Mouse (Mus musculus) adrenal gland, postnatal 4 days (tissue): ENCODE results near the gene Sp1. TPM values are rescaled to one million over a fixed set of nuclear protein-coding genes. Genes with fewer than 3 reads are reported as not detected.

ENCODE experiments used
- DNase-seq, 2 experiments: peaks; one replicate each; pipeline ENCODE4 v3.0.0; 2021 to 2022; ENCODE audit warnings: low spot score in 2 of 2, mixed read lengths in 2 of 2
- long read RNA-seq, 2 experiments: library from polyadenylated mRNA; stranded (forward); transcript quantifications; one replicate each; pipeline ENCODE4 v2.0.0; 2021
- total RNA-seq, 2 experiments: library from RNA; stranded (reverse); gene quantifications; 2 replicates each; pipeline ENCODE4 v1.2.3; 2021

Gene Sp1
- total RNA-seq, result 100 to 1,000 TPM; 101 to 110 TPM
- long read RNA-seq, experiment 1, full-length matches to known transcripts, result 1 of 7 reads
- long read RNA-seq, experiment 1, partial matches to known transcripts, result 1 of 7 reads
- long read RNA-seq, experiment 1, other reads (novel, unspliced or antisense), result 5 of 7 reads
- long read RNA-seq, experiment 2, partial matches to known transcripts, result 14 of 14 reads
- long read RNA-seq, experiment 2, other reads (novel, unspliced or antisense), result 0 of 14 reads

DNA sequence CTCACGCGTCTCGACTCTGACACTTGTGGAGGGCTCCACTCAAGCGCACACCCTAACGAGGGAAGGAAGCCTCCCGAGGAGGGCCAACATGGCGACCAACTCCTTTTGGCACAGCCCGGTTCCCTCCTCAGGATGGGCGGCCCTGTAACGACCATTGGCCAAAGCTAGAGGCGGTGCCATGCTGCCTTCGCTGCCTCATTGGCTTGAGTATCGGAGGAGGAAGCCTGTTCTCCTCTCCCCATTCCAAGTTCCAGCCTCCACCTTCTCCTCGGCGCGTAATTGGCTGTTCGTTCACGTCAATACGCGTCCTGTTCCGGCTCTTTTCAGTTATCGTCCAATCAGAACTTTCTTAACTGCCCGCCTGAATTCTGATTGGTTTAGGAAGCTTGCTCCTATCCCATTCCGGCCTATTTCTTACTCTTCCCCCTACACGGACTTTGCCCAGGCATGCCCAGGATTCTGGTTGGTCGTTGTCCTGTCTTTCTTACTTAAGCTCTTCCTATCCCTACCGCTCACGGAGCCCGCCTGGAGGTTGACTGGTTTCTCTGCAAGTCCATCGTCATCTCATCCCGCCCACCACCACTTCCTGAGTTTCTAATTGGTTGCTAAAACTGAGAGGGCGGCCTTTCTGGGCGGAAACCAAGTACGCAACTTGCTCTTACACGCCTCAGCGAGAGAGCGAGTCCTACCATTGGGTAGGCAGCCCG, at the start of gene Sp1:
Gene Sp1, plus strand, starts transcription at position 655 of the 707 bp plus-strand sequence.
- DNase-seq, result peak; percentile 79 to 97

DNA sequence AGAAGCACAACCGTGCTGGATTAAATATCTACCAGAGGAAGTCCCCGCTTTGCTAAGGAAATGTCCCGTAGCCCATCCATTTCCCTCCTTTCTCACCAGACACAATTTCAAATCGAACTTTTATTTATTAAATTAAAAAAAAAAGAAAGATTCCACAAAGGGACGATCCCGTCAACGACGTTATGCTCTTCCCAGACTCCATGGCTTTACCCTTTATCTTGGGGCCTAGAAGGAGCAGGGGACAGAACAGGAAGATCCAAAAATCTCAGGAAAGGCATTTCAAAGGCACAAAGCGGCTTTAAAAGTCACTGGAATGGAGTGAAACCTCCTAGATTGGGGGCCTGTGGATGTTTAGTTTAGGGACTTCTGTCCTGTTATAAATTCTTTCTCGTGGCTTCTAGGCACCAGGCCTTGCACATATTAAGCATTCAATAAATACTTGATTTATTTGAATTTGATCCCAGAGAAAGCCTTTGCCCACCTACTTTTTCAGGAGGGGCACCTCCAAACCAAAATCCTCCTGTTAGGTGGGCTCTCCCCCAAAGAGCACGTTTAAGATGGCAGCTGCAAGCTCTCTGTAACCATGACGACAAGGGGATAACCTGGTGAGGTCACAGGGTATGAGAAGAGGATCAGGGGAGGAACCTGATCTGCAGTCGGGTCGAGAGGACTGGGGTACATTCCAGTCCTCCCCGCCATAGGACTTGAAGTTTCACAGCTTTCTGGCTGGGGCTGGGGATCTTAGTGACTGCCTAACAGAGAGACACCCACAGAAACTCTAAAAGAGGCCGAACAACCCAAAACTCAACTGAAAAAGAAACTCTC, 49.2 kb upstream of the Sp1 start:
- no peak for DNase-seq

DNA sequence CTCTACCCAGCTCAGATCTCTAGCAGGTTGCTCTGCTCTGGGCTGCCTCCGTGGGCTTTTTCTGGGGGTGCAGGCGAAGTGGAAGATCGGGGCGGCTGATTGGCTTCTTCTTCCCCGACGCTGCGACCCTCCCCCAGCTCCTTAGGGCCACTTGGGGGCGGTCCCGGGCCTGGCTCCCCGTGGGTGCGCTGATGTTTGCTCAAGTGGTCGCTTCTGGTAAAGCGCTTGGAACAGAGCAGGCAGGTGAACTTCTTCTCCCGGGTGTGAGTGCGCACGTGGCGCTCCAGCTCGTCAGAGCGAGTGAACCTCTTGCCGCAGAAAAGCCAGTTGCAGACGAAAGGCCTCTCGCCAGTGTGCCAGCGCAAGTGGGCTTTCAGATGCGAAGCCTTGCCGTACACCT, 47.8 kb upstream of the Sp1 start:
- DNase-seq, result no peak

DNA sequence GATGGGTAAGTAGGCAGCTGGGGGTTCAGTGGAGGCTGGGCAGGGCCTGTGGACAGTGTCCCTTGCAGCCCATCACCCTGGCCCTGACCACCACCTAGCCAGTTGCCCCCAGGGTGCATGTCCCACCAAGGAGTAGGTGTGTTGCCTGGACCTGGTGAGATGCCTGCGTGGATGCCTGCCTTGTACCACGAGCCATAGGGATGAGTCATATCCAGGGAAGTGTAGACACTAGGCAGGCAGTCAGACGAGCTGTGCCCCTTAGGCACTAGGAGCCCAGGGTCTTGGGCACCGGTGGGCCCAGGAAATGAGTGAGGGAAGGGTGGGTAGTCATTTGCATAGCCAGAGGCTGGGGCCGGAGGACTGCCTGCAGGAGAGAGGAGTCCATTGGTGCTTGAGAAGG, 47.1 kb upstream of the Sp1 start:
- DNase-seq, result no peak

DNA sequence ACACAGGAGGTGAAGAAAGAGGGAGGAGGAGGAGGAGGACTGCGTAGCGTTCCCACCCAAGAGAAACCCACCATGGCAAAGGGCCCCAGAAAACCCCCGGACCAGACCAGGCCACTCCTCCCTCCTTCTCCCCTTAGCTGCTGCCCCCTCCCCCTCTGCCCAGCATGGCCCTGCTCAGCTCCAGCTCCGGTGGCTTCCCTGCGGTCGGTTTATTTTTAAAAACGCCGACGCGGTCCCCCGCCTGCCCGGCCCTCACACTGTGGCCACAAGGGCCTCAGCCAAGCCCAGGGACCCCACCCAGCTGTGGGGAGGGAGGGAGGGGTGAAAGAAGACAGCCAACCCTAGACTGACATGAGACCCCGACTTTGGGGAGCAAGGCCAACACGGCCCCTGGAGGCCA, 43.3 kb upstream of the Sp1 start:
- DNase-seq, result no peak

DNA sequence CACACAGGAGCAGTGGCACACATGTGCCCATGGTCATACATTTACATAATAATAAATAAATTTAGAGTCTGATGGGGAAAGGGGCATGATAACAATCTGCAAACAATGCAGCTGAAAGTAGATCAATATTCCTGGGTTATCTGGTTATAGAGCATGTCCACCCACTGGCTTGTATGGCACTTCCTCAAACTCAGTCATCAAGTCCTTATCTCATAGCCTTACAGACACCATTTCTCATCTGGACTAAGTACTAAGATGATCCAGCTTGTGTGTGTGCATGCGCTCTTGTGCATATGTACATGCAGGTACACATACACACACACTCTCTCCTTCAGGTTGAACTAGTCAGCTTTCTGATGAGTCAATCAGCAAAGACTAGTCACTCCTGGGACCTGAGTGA, 41.3 kb upstream of the Sp1 start:
- DNase-seq, result no peak

DNA sequence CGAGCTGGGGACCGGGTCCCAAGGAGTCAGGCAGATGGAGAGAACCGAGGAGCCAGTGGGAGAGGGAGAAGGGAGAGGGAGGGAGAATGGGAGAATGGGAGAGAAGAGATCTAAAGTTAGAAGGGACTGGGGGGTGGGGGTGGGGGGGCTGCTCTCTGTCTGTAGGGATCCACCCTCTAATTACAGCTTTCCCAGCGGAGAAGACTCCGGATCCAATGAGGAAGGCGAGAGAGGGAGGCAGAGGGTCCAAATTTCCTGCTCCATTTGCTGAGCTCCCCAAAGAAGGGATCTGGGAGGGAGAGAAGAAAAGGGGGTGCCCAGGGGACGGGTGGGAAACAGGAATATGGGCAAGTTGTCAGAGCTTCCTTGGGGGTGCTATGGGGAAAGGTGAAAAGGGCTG, 39.7 kb upstream of the Sp1 start:
- no peak for DNase-seq

DNA sequence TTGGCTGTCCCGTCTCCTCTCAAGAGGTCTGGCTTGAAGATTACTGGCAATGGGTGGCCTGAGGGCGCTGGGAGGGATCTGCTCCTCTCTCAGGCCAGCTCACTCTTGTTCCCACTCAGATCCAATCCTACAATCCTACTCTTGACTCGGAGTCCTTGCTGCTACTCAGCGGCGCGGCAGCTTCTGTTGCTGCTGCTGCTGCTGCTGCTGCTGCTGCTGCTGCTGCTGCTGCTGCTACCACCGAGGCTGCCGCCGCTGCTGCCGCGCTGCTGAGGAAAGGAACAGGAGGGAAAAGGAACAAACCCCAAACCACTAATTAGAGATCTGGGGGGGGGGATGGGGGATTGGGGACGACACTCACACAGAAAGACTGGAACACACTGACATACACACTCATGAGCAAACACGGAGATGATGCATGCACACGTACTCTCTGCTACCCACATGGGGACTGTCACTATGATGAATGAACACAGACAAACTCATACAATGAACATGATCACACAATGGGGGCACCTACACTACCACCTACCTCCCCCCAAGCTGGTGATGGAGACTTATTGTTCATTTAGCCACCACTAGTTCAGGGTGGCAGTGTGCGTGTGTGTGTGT, 39.1 kb upstream of the Sp1 start, which contains the start of gene Sp7:
Gene Sp7, minus strand, starts transcription at position 450 of the 612 bp plus-strand sequence.
- DNase-seq, result no peak

DNA sequence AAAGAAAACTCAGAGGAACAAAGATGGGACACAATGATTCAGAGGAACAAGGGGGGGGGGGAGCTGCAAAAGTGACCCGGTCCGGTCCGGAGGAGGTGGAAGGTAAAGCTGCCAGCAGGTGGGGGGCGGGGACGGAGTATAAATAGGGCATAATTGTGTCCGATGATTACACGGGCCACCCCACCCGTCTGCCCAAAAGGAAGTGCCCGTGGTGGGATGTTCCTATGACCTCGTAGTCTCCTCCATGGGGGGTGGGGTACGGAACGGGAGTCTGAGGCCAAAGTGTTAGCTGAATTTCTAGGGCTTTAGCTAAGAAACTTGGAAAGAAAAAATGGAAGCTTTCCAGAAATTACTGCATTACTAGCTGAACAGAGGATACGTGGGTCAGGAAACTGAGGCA, 36.0 kb upstream of the Sp1 start:
- no peak for DNase-seq

DNA sequence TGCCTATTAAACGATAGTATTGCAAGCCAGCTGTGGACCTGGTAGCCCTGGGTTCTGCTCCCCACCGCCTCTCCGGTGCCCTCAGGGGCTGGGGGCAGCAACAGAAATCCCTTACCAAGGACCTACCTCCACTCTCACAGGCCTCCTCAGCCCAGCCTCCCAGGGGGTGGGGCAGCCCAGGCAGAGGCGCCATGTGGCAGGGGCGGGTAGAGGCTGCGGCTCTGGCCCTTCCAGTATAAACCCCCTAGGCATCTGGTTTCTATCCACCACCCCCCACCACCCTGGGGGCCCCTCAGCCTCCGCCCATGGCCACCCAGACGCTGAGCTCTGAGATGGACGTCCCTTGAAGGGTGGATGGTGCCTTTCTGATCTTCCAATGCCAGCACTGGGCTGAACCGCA, 35.2 kb upstream of the Sp1 start:
- DNase-seq, result no peak

DNA sequence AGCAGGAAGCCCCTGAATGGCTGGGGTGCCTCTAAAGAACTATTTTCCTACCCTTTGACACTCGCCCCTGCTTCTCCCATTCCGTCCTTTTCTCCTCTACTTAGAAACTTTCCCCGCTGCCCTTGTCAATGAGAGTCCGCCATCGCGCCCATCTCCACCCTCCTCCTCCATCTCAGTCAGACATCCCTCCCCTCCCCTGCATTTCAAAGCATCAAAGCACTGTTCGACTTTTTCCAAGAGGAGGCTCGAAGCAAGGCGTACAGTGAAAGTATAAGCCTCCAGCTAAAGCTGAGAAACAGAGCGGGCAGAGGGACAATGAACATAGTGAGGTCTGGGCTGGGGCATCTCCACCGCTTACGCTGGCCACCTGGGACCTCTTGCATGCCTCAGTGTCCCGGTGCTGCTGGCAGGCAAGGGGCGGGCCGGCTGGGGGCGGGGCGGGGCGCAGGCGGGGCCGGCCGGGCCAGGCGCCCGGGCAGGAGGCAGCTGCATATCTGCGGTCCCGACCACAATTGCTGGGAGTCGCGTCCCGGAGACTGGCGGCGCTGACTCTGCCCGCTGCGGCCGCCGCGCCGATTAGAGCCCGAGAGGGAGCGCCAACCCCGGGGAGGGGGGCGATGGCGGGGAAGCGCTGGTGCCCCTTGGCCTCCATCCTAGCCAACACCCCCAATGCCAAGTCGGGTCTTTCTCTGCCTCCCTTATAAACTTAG, 29.3 kb upstream of the Sp1 start:
- peak; percentile 22 to 30 for DNase-seq

DNA sequence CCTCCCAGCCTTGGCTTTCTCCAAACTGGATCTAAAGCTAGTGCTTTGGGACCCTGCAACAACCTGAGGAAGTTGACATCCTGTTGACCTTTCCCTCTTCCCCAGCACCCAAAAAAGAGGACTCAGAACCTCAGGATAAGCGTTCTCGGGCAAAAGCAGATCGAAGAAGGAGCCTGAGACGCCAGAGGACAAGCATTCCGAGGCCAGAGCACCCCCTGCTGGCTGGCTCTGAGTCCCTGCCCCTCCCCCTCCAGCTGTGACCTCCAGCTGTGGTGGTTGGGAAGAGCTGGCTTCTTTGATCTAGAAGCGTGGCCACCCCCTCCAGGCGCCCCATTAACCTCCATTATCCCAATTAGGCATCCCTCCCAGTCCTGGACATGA, 28.8 kb upstream of the Sp1 start:
- peak; percentile 70 to 75 for DNase-seq

DNA sequence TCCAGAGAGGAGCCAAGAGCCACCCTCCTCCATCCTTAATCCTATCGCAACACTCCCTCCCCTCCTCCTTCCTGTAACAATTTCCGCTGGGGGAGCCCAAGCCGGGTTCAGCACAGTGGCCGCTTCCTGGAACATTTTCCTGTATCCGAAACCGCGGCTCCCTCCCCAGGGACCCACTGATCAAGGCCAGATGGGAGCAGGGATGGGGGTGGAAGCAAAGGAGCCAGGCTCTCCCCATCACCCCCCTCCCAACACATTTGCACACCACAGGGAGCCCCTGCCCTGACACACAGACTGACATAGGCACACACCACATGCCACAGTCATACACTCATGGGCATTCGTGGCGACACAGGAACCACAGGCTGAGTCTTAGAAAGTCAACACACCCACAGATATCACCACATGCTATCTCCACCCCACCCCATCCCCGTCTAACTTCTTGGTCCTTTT, 28.1 kb upstream of the Sp1 start:
- peak in 1 of 2 experiments; percentile 43 for DNase-seq

DNA sequence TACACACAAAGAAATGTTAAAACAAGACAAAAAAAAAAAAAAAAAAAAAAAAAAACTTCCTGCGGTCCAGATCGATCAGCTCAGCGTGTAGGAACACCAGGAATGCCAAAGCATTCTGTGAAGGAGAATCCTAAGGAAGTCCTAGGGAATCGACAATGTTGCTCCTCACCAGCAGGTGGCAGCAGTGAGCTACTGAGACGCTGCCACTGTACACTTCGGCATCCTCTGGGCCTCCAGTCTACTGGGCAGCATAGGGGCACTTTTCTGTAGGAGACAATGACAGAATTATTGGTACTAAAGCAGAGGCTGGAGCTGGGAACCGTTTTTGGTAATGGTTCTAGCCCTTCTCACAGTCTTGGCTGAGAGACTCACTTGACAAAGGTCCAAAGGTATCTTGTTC, 24.4 kb upstream of the Sp1 start:
- DNase-seq, result peak; percentile 70 to 72

DNA sequence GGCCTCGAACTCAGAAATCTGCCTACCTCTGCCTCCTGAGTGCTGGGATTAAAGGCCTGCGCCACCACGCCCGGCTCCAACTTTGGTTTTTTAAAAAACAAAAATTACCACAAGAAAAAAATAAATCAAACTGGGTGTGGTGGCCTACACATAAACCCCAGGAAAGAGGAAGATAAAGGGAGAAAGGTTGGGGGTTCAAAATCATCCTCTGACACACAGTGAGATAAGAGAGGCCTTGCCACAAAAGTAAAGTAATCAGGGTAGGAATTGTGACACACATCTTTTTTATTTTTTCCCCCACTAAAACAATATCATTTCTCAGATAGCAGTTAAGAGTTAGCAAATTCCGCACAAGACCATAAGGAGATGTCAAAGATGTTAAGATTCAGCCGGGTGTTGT, 22.3 kb upstream of the Sp1 start:
- no peak for DNase-seq

DNA sequence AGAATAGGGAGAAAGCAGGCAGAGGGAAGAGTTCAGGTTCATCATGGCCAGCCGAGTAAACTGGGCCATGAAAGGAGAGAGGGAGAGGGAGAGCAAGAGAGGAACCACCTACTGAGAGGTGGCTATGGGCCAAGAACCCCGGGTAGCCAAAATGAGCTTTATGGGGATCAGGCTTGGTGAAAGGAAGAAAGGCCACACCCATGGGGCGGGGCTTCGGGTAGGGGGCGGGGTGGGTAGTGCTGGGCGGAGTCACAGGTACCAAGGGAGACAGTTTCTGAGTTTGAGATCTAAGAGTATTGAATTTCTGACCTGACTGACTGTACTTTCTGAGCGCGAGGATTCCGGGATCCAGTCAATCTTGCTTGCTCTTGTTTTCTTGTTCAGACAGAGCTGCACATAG, 19.3 kb upstream of the Sp1 start:
- DNase-seq, result no peak

DNA sequence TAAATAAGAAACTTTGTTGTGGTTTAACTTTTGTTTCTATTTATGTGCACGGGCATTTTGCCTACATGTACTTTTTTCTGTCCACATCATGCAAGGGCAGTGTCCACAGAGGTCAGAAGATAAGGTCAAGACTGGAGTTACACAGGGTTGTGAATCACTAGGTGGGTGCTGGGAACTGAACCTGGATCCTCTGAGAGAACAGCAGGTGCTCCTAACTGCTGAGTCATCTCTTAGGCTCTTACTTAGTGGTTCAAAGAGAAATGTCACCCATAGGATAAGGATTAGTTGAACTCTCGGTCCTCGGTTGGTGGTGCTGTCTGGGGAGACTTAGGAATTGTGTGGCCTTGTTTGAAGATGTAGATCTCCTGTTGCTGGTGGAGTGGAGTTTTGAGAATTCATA, 17.0 kb upstream of the Sp1 start:
- no peak for DNase-seq

DNA sequence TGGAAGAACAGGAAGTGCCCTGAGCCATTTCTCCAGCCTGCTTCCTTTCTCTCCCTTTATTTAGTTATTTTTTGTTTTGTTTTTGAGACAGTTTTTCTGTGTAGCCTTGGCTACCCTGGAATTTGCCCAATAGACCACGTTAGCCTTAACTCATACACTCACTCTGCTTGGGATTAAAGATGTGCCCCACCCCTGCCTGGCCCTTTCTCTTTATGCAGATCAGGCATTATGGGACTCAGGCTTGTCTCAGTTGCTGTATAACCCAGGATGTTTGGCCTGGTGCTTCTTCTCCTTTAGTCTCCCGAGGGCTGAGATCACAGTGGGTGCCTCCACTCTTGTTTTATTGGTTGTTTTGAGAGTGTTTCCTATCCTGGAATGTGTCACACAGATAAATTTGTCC, 13.4 kb upstream of the Sp1 start:
- DNase-seq, result no peak

DNA sequence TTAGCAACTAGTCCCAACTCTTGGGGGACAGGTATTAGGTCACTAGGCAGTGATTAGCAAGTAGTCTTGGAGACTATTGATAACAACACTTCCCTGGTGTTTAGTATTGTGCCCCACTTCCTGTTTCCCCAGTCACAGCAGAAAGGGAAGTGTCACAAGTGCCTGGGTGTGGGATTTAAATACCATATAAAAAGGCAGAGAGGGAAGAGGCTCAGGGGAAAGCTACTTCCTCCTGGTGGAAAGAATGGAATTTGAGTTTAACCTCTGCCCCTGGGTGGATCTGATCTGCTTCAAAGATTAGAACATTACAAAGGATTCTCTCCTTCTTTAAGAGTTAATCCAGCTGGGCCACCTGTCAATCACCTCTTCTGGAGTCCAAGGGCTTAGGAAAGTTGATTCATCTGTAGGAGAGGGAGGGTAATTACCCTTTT, 12.3 kb upstream of the Sp1 start:
- no peak for DNase-seq

DNA sequence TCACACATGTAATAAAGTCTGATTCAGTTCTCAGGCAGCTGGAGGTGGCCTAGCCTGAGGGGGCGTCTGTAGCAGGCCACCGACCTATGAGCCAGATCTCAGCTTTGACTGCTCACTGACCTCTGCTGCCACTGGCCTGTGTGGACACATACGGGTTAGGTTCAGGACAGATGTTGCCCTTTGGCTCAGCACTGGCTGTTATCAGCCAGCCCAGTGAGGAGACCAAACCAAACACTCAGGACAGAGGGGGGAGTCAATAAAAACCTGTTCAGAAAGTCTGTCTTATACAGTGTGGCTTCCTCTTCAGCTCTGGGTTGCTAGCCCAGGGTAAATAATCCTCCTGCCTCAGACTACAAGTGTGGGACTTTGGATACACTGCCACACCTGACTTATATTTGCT, 10.9 kb upstream of the Sp1 start:
- DNase-seq, result no peak

DNA sequence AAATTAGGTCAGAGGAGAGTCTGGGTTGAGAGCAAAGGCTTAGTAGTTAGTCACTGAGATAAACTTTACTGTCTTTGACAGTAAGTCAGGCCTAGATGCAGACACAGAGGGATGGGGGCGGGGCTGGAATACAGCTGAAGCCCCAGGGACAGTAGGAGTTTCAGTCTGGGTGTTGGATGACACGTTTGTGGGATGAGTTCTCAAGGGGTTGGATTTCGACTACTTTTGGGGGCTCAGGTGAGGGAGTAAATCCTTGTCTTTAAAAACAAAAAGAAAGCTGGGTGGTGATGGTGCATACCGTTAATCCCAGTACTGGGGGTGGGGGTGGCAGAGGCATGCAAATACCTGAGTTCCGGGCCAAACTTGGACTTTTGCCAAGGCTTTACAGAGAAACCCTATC, 7.3 kb upstream of the Sp1 start:
- peak in 1 of 2 experiments; percentile 22 for DNase-seq
